Mouse (Mus musculus): ENCODE measurements at regions not wholly inside any gene's neighbourhood (a gene's known extent, or its start where the extent isn't known, plus 50 kb on each side); places are given as distances from the start of the nearest gene placed in this dataset.
A peak's percentile ranks its signal among the peaks of the same experiment; 100 is the strongest.
"Not testable (repeated sequence)": the region's sequence is repeated elsewhere in the genome, so short reads cannot be mapped to it uniquely, and the experiment has no call there.

DNA sequence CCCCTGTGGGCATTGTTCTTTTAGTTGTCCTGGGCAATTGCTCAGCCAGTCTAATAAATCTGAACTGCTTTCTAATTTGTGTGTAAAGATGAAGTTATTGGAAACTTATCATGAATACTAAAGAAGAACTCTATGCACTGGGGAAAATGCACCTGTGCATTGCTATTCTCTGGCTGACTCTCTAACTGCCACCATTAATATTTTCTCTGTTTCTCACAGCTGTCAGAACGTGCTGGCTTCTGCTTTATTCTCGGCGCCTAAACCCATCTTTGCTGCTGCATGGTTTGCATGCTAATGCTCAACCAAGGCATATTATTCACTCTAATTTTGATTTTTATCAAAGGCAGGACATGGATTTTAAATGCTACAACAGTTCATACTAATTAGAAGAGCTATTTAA is 128.9 kb upstream of the Gm527 start:
- H3K27me3 ChIP-seq (replicated peaks): no peaks in the 10 kb centered on the region
- H3K27ac ChIP-seq: no peak overlapping the region
- H3K4me3 ChIP-seq: no peak overlapping the region
- no peak overlapping the region for H3K4me2 ChIP-seq (replicated peaks)
- no peak for ATAC-seq (ENCODE audit: low FRiP score, low read depth)
- no peaks in the 10 kb centered on the region for H3K4me1 ChIP-seq
- no peaks in the 10 kb centered on the region for H3K9me3 ChIP-seq
- no peak overlapping the region for H3K9ac ChIP-seq
- no peaks in the 10 kb centered on the region for H3K36me3 ChIP-seq
- 69% methylated on average over 3 of the region's 3 CpGs for WGBS

DNA sequence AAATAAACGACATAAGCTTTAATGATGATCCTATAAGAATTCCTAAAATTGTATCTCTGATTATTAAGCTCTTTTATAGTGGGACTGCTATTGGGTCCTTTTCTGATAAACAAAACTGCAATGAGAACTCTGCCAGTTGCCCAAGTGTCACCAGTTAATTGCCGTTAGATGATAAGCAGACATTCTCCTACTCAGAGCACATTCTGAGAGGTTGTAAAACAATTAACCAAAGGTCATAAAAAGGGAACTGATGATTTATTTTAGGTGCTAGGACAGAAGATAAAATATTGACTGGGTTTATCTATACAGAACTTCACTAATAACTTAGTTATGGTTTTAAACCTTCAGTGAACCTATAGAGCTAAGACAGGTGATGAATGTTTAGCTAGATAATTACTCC is 109.2 kb upstream of the Gm527 start:
- H3K9me3 ChIP-seq; H3K4me3 ChIP-seq; H3K9ac ChIP-seq; ATAC-seq (ENCODE audit: low FRiP score, low read depth); H3K27me3 ChIP-seq (replicated peaks); H3K4me2 ChIP-seq (replicated peaks); H3K36me3 ChIP-seq; H3K27ac ChIP-seq; H3K4me1 ChIP-seq: not testable (repeated sequence)
- WGBS: 57% methylated on average over 2 of the region's 2 CpGs

DNA sequence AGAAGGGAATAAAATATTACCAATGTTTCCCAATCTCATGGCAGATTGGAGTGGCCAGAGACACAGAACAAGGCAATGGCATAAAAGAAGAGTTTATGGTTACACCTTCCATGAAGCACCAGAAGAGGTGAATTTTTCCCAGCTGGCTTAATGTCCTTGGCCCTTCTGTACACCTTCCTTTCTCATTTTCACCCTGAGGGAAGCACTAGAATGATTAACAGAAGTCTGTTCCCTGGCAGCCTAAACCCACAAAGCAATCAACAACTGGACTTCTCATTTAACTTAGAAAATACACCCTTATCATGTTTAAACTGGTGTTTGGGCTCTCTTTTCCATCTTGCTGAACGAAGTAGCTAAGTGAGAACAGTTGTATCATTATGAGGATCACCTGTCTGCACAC is 107.6 kb upstream of the Gm527 start:
- Histone ChIP-seq H3K4me3 (no peak overlapping the region), H3K4me2 (replicated peaks) (no peak overlapping the region), H3K4me1 (no peaks in the 10 kb centered on the region), H3K9ac (no peak overlapping the region), H3K27ac (no peak overlapping the region), H3K36me3 (no peaks in the 10 kb centered on the region), H3K9me3 (no peaks in the 10 kb centered on the region), H3K27me3 (replicated peaks) (no peaks in the 10 kb centered on the region)
- 71% methylated on average over 1 of the region's 1 CpGs for WGBS
- ATAC-seq (ENCODE audit: low FRiP score, low read depth): no peak

DNA sequence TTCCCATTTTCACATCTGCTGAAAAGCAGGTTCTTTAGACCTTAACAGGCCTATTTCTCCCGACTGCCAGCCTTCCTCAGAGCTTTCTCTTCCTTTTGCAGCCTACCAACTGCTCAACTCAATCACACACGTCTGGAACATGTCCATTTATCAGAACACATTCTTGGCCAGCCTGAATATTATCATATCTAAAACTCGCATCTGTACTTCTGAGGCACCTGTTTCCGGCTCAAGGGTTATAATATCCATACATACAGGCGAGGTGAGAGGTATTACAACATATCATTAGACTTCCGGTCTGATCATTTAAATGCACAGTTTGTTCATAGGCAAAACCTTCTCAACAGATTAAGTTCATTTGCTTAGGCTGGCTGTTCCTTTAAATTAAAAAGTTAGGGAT is 101.8 kb upstream of the Gm527 start:
- Histone ChIP-seq H3K4me1 (no peaks in the 10 kb centered on the region), H3K36me3 (no peaks in the 10 kb centered on the region), H3K4me3 (no peak overlapping the region), H3K27ac (no peak overlapping the region), H3K9me3 (no peaks in the 10 kb centered on the region), H3K4me2 (replicated peaks) (no peak overlapping the region), H3K27me3 (replicated peaks) (no peaks in the 10 kb centered on the region), H3K9ac (no peak overlapping the region)
- 85% methylated on average over 6 of the region's 6 CpGs for WGBS
- no peak for ATAC-seq (ENCODE audit: low FRiP score, low read depth)

DNA sequence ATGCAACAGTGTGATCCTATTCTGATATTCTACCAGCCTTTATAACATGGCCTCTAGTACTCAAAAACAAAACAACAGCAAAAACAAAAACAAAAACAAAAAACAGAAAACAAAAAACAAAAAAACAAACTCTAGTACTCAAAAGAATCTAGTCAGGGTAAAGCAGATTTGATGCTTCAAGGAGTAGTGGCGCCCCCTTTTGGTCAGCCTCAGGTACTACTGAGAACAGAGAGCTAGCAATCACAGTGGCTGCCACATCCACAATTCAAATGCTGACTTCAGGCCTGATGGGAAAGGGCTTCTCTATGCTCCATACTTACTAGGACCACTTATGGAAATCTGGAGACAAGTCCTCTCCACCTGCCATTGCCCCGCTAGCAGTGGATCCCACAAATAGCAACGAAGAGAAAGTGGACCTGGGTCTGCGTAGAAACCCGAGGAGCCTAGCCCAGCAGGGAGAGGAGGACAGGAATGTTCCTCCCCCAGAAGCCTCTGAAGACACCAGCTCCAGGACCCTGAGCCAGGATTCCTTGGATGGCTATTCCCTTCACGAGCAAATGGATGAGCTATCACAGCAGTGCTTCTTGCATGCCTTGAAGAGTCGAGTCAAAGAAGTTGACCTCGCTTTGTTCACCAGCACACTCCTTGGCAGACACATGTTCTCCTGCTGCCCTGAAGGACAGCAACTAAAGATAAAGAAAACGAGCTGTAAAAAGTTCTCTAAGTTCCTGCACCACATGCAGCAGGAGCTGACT is 100.5 kb upstream of the Gm527 start:
- Histone ChIP-seq H3K9ac (no peak overlapping the region), H3K4me3 (no peak overlapping the region), H3K36me3 (no peaks in the 10 kb centered on the region), H3K27ac (no peak overlapping the region), H3K27me3 (replicated peaks) (no peaks in the 10 kb centered on the region), H3K4me1 (no peaks in the 10 kb centered on the region), H3K4me2 (replicated peaks) (no peak overlapping the region), H3K9me3 (no peaks in the 10 kb centered on the region)
- ATAC-seq (ENCODE audit: low FRiP score, low read depth): no peak
- WGBS: 65% methylated on average over 9 of the region's 9 CpGs

DNA sequence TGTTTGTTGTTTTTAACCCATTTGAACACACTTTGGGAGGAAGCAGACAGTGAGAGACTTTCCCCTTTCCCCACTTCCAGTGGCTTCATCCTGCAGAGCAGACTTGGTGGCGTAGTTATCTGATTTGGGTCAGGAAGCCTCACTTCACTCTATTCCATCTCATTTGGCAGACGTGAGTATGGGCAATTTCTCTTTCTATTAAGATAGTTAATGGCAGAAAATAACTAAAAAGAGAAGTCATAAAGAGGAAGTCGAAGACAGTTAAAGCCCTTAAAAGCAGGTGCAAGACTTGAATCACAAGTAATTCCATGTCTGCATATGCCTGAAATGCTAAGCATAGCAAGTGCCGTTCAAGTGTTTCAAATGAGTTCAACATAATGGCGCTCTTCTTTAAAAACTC is 97.0 kb upstream of the Gm527 start:
- H3K4me2 ChIP-seq (replicated peaks): no peak overlapping the region
- no peak for ATAC-seq (ENCODE audit: low FRiP score, low read depth)
- H3K9me3 ChIP-seq: no peaks in the 10 kb centered on the region
- no peak overlapping the region for H3K27ac ChIP-seq
- H3K27me3 ChIP-seq (replicated peaks): no peaks in the 10 kb centered on the region
- no peak overlapping the region for H3K4me3 ChIP-seq
- no peak overlapping the region for H3K9ac ChIP-seq
- 82% methylated on average over 5 of the region's 5 CpGs for WGBS
- H3K36me3 ChIP-seq: no peaks in the 10 kb centered on the region
- H3K4me1 ChIP-seq: no peaks in the 10 kb centered on the region

DNA sequence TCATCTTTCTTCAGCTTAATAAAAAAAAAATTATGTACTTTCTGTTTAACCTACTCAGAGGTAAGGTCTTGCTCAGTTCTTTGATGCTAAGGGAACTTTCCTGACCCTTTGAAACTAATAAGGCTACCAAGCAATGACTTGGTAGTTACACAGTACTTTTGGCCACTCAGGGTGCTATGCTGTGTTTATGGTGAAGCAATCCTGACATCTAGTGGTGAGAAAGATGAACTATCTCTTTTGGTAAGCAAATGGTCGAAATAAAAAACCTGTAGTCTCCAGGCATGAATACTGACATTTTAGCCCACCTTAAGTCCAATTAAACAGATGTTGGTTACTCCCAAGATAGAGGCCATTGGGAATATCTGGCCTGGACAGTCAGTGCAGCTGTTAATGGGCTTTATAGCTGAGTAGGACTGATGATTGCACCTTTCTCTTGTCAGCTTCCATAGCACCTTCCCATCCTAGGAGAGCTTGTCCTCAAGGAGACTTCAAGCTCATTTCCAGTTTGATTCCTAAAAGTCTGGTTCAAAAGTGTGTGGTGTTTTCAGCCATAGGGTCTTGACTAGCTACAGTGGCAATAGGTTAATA is 88.0 kb upstream of the Gm527 start:
- no peak overlapping the region for H3K9ac ChIP-seq
- peak; percentile 67 for ATAC-seq (ENCODE audit: low FRiP score, low read depth)
- no peaks in the 10 kb centered on the region for H3K36me3 ChIP-seq
- H3K4me2 ChIP-seq (replicated peaks): no peak overlapping the region
- H3K9me3 ChIP-seq: no peaks in the 10 kb centered on the region
- 5% methylated on average over 1 of the region's 1 CpGs for WGBS
- no peak overlapping the region for H3K27ac ChIP-seq
- no peak overlapping the region for H3K4me3 ChIP-seq
- no peaks in the 10 kb centered on the region for H3K27me3 ChIP-seq (replicated peaks)
- H3K4me1 ChIP-seq: no peaks in the 10 kb centered on the region

DNA sequence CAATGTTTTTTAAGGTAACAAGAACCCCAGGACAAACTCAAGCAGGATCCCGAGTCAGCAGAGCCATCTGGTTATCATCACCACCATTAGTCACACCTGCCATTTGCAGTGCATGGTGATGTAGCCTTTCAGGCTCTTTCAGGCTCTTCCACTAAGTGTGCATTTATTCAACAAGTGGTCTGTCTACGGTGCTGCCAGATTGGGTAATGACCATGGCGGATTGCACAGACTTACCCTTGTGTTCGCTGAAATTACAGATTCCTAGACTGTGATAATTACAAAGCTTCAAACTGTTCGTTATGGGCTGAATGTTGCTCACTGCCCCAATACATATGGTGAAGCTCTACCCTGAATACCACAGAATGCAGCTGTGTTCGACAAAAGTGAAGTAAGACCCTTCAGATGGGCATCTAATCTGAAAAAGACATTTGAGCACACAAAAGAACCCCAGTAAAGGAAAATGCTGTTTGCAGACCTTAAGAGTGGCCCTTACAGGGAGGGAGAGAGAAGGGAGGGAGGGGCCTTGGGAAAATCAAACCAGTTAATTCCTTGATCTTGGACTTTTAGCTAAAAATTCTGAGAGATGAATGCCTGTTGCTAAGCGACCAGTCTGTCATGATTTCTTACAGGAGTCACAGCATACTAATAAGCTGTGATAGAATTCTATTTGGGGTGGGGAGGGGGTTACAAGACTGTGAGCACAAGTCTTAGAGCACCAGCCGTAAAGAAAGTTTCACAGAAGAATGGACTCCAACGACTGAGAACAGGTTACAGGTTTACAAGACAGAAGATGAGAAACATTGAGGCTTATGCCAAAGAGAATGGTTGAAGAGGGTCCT is 85.2 kb upstream of the Gm527 start:
- 47% methylated on average over 9 of the region's 9 CpGs for WGBS
- Histone ChIP-seq H3K36me3 (no peaks in the 10 kb centered on the region), H3K4me3 (no peak overlapping the region), H3K27me3 (replicated peaks) (no peaks in the 10 kb centered on the region), H3K9me3 (no peaks in the 10 kb centered on the region), H3K9ac (no peak overlapping the region), H3K4me1 (no peaks in the 10 kb centered on the region), H3K27ac (no peak overlapping the region), H3K4me2 (replicated peaks) (no peak overlapping the region)
- peak; percentile 51; the same call in 1 of the 2 replicates for ATAC-seq (ENCODE audit: low FRiP score, low read depth)

DNA sequence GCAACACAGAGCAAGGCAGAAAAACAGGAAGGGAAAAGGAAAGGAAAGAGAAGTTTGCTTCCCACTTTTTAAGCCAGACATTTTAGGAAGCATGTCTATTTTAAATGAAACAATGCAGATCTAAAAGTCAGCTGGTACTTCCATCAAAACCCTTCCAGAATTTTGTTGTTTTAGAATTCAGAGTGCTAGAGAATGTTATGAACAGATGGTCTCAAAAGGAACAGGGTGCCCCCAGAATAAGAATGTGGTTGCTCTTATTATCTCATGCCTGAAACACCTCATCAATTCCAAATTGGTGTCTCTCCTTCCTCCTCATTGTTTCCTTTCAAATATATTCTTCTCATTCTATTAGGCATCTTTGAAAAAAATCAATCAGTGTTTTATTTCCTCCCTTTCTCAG is 60.0 kb upstream of the Gm527 start:
- Histone ChIP-seq H3K36me3 (no peaks in the 10 kb centered on the region), H3K9me3 (no peaks in the 10 kb centered on the region), H3K27me3 (replicated peaks) (no peaks in the 10 kb centered on the region), H3K27ac (no peak overlapping the region), H3K4me2 (replicated peaks) (no peak overlapping the region), H3K4me1 (no peaks in the 10 kb centered on the region), H3K9ac (no peak overlapping the region), H3K4me3 (no peak overlapping the region)
- ATAC-seq (ENCODE audit: low FRiP score, low read depth): no peak

Measured in neural tube, embryonic 12.5 days (tissue).